Mouse (Mus musculus): ENCODE data around the gene Gltpd2.

The Gltpd2 gene

GRCm38 (mm10) chr11:70563470-70564275, 44.7 kb downstream of the Gltpd2 start:
- DNase-seq (ENCODE audit: low spot score) = peak; percentile 67

GRCm38 (mm10) chr11:70564276-70564873, 45.4 kb downstream of the Gltpd2 start:
- DNase-seq (ENCODE audit: low spot score) = no peak

- no peak for DNase-seq (ENCODE audit: low spot score)
Measured at GRCm38 (mm10) chr11:70566586-70566985, 47.6 kb downstream of the Gltpd2 start.
